ENCODE assay signal across 13 mouse cellular contexts in genomic region chr9:61882179-61882578, GRCm38 (mm10).
"Had no signal": no experiment of that assay in that cellular context is flagged by ENCODE, and none has a peak within 500 bp of the region (broad histone marks: within the 10 kb centered on the region; RNA-seq: fewer than 3 reads in every experiment).

No protein-coding gene starts in this region.

- H3K36me3 ChIP-seq: limb, embryonic 13.5 days; midbrain, embryonic 10.5 days; neural tube, embryonic 15.5 days; stomach, embryonic 15.5 days had no signal

- H3K27me3 ChIP-seq: stomach, embryonic 15.5 days had no signal

- H3K4me3 ChIP-seq: layer of hippocampus, adult 2 months; limb, embryonic 13.5 days; midbrain, embryonic 10.5 days; myocyte; neural tube, embryonic 15.5 days; stomach, embryonic 15.5 days had no signal

- DNase-seq: kidney, adult 8-10 months; kidney, postnatal 4 days; left cerebral cortex, postnatal 4 days; lung, adult 18-20 months; midbrain, embryonic 14.5 days; right cerebral cortex, adult 18-20 months had no signal

- H3K27ac ChIP-seq: layer of hippocampus, adult 2 months; limb, embryonic 13.5 days; liver, embryonic 14.5 days; midbrain, embryonic 10.5 days; neural tube, embryonic 15.5 days; stomach, embryonic 15.5 days had no signal
